Mouse (Mus musculus): Measurements from ENCODE around the gene Parp9.

The Parp9 gene

DNA sequence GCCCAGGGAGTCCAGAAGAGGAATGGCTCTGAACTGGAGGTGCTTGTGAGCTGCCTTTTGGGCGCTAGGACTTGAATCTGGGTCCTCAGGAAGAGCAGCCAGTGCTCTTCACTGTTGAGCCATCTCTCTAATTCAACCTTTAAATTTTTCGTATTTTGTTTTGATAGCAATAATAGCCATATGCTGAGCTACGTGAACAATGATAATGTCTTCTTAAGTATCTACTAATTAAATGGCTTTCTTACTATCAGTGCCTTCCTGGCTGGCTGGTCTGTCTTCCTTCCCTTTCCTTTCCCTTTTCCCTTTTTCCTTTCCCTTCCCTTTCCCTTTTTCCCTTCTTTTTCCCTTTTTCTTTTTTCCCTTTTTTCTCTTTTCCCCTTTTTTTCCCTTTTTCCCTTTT, 70.1 kb downstream of the Parp9 start:
- DNase-seq, result no peak

DNA sequence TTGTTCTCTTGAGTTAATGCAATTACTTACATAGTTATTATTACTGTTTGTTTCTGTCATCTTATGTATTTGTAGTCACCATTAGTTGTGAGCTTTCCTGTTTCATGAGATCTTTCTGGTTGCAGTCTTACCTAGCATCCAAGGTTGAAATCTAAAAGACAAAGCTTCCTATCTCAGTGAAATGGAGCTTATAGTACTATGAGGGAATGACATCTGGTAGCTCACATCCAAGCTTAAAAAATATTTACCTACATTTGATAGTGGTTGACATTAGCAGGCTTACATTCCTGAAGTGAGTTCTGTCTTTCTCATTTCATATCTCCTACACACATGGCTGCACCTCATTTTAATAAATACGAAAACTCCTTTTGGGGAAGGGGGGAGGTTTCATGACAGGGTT, 78.1 kb downstream of the Parp9 start:
- no peak for DNase-seq
